Mouse (Mus musculus) stomach, postnatal 0 days (tissue): ENCODE measurements around the gene Stxbp3.

Experiments used
- CTCF ChIP-seq: IDR thresholded peaks from 2 replicates; pipeline ENCODE4 v1.5.1; 2016; ENCODE audit warnings: antibody characterized with exemption, low read depth, mild to moderate bottlenecking, moderate library complexity
- EP300 ChIP-seq: optimal IDR thresholded peaks from 2 replicates; pipeline ENCODE3; 2016; ENCODE audit warnings: antibody characterized with exemption

DNA sequence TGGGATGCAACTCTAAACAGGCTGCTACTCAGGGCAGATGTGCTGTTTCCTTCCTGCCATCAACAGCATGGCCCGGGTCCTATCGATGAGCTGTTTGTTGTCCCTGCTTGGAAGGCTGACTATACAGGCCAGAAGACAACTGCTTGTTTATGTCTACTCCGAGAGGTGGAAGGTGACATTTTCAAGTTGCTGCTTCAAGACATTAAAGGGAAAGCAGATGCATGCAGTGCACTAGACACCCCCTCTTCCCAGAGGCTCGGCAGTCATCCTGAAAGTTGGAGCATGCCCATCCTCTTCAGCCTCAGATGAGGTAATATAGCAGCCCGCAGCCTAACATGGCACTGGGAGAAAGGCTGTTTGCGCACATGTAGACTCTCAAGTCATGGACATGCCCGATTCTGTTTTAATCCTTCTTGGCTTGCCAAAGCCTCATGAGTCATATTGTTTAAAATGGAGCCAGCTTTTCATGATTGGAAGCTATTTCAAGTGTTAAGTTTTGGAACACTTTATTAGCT, 77.7 kb downstream of the Stxbp3 start:
- TF ChIP-seq CTCF (no peak), EP300 (peak; percentile 54)
